Mouse (Mus musculus): Measurements from ENCODE around the gene Plekhm2. TPM values are rescaled to one million over a fixed set of nuclear protein-coding genes. Genes with fewer than 3 reads are reported as not detected.

Gene Plekhm2
- 10 to 100 TPM; 67.4 to 81.7 TPM for total RNA-seq (2021)

DNA sequence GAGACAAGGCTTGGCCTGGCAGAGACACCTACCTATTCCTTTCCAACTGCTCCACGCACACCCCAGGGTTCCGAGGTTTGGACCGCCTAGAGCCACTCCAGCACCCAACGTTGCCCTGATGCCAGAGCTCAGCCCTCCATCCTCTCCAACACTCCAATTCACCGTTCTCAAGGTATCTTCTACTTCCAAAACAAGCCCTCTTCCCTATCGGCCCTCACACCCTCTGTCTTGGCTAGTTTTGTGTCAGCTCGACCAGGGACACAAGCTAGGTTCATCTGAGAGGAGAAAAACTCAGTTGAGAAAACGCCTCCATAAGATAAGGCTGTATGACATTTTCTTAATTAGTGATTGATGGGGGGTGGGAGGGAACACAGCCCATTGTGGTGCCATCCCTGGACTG, at the start of gene Plekhm2:
Gene Plekhm2, minus strand, starts transcription at position 101 of the 400 bp plus-strand sequence.
- DNase-seq = no peak

- no peak for DNase-seq
Observed at GRCm38 (mm10) chr4:141713598-141714142, 49.0 kb upstream of the Plekhm2 start.

- DNase-seq = no peak
Observed at GRCm38 (mm10) chr4:141711250-141711649, 46.6 kb upstream of the Plekhm2 start.

DNA sequence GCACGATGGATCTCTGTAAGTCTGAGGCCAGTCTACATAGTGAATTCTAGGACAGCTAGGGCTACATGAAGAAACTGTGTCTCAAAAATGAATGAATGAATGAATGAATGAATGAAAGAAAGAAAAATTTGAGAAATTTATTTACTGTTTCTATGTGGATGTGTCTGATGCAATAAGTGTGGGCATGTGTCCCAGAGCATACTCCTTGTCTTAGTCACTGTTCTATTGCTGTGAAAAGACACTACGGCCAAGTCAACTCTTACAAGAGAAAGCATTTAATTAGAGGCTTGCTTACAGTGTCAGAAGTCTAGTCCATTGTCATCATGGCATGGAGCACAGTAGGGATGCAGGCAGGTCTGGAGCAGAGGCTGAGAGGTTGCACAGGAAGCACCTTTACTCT, 44.3 kb upstream of the Plekhm2 start:
- no peak for DNase-seq

- DNase-seq = no peak
Observed at GRCm38 (mm10) chr4:141708005-141708404, 43.3 kb upstream of the Plekhm2 start.

- peak; percentile 77 for DNase-seq
Observed at GRCm38 (mm10) chr4:141705331-141705730, 40.6 kb upstream of the Plekhm2 start.

DNA sequence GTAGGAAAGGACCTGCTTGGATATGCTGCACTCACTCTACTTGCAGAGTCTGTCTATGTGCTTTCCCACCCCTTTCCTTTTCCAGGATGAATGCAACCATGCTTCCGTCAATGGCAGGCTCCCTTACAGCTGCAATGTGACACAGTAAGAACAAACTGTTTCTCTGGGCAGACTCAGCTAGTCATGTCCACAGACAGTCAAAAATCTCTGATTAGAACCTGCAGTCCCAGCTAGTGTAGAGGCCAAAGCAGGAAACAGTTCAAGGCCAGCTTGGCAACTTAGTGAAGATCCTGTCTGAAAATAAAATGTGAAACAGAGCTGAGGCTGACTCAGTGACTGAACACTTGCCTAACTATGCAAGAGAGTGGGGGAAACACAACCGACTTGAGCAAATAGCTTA, 39.9 kb upstream of the Plekhm2 start:
- no peak for DNase-seq

DNA sequence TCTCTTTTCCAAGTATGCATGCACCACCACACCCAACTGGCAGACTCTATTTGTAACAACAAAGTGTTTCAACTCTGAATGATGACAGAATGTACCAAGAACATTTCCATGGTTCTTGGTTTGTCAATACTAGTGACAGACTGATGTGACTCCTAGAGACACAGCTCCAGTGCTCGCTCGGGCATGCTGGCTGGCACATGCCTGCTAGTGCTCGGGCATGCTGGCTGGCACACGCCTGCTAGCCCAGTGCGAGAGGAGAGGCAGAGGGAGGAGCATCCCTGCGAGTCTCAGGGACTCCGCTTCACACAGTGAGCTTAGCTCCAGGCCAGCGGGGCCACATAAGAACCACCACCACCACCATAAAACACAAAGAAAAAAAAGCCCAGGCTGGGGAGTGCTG, 30.0 kb upstream of the Plekhm2 start:
- DNase-seq = no peak

- DNase-seq = no peak
Observed at GRCm38 (mm10) chr4:141688505-141688904, 23.8 kb upstream of the Plekhm2 start.

- no peak for DNase-seq
Observed at GRCm38 (mm10) chr4:141686525-141686924, 21.8 kb upstream of the Plekhm2 start.

GRCm38 (mm10) chr4:141686093-141686492, 21.4 kb upstream of the Plekhm2 start:
- DNase-seq = no peak

DNA sequence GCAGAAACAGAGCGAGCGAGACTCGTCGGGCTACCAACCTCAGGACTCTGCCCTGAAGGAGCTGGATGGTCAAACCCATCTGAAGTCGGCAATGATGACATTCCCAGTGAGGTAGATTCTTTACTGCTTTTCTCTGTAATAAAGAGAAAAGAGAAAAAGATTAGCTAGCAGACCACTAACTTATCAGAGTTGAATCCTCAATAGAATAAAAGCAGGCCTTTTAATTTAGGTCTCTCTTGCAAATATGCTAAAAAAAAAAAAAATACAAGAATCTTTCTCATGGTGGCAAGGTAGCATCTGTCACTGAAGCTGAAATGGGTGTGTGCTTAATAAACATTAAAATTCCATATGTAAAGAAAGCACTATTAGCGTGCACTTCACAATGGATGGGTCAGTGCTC, 20.8 kb upstream of the Plekhm2 start, which contains the start of gene Rsc1a1:
Gene Rsc1a1, minus strand, starts transcription at position 101 of the 400 bp plus-strand sequence.
- DNase-seq = no peak

GRCm38 (mm10) chr4:141682706-141683230, 18.1 kb upstream of the Plekhm2 start:
- no peak for DNase-seq

DNA sequence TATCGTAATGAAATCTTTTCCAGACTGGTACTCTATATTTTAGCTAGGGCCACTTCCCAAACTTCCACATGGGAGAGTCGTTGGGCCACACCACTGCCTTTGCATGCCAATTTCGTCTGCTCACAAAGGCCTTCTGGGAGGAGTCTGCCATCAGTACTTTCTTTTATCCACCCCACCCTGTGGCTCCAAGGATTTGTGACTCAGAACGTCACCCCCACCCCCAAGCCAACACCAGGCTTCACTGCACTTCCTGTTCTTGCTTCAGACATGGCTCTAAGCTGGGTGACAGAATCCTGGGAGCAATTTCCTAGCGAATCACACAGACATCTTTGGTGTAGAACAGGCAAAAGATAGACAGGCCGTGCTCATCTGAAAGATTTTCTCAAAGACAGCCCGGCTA, 17.1 kb upstream of the Plekhm2 start:
- no peak for DNase-seq

- DNase-seq = no peak
Observed at GRCm38 (mm10) chr4:141680892-141681291, 16.2 kb upstream of the Plekhm2 start.

GRCm38 (mm10) chr4:141679016-141679415, 14.3 kb upstream of the Plekhm2 start:
- DNase-seq = no peak

DNA sequence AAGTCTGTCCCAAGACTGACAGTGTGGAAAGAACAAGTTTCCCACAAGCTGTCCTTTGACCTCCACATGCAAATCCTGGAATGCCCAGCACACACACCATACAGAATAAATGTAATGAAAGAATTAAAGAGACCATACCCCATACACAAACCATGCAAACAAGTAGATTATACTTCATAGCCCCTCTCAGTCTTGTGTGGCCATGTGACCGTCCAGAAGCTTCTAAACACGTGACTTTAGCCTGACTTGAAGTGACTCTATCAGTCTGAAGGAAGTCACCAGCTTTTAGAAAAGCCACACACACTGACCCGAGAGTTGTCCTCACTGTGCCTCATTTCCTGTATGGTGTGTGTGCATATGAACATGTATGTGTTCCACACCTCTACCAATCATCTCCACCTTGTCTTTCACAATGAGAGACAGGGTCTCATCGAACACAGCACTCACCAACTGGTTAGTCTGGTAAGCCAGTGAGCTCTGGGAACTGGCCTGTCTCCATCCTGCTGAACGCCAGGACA, 11.8 kb upstream of the Plekhm2 start:
- no peak for DNase-seq

DNA sequence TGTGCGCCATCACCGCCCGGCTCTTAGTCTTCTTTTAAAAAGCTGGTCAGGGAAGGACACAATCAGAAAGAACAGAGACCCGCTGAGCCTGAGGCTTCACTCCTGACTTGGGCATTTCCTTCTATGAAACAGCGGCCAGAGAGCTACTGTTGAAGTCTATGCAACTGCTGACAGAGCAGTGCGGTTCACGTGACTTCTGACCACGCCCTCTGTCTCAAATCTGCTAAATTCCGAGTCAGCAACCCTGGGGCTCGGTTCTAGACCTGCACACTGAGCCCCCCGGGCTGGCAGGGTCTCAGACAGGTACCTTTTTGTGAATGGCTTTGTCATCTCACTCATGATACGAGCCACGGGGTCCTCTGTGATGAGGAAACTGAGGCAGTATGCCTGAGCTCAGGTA, 7.6 kb upstream of the Plekhm2 start:
- no peak for DNase-seq

GRCm38 (mm10) chr4:141671389-141671788, 6.7 kb upstream of the Plekhm2 start:
- DNase-seq = no peak

DNA sequence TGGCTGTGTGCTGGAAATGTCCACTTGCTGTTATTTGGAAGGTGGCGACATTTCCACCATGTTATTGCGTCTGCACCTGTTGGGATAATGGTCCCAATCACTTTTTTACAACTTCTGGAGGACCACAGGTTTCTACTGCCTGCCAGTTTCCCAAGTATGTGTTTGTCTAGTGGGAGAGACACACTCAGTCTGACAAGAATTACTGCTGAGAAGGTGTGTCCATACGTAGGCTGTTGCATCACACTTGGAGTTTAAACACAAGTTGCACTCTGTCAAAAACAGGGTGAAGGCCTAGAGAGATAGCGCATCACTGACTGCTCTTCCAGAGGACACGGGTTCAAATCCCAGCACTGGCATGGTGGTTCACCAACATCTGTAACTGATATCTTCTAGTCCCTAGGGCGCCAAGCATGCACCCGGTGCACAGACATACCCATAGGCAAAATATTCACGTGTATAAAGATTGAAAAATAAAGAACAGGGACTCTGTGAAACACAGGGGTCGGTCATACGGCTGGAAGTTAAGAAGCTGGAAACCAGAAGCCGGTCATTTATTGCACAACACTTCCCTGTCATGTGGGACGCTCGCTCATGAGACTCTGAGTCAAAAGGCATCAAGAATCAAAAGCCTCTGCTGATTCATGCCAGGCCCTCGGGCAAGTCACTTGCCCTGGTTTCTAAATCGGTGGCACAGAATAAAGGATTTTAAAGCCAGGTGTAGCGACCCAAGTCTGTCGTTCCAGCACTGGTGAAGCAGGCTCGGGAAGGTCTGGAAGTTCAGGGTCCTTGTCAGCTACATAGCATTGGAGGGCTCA, 5.4 kb upstream of the Plekhm2 start:
- no peak for DNase-seq

DNA sequence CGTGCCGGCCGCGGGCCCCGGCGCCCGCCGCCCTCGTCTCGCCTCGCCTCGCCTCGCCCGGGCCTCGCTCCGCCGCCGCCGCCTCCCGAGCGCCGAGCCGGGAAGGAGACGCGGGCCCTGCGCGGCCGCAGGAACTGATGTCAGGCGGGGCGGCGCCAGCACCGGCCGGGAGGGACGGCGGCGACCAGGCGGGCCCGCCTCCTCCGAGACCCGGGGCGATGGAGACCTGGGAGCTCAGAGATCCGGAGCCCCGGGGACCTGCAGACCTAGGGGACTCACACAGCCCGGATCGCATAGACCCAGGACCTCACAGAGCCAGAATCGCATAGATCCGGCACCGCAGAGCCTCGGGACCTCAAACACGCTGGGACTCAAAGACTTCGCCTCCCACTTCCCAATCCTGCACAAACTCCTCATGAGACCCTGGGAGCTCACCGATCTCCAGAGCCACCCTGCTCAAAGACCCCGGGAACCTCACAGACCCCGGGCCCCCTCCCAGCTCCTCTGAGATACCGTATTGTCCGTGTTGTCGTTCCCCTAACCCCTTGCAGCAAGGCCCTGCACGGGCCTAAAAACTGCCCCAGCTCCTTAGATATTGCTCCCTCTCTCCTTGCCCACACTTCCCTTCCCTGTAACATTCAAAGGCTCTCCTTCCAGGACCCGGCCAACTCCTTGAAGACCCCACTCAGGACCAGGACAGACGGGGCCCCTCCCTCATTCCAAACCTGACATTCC, 521 bp downstream of the Plekhm2 start:
- peak; percentile 73 to 76 for DNase-seq

- DNase-seq = no peak
Observed at GRCm38 (mm10) chr4:141663122-141663931, 1.4 kb downstream of the Plekhm2 start.
